Mouse (Mus musculus) 416B (cell line): Measurements from ENCODE around the gene Zfp69.

ENCODE experiments used
- DNase-seq: peaks from one replicate; pipeline ENCODE4 v3.0.0; 2011; ENCODE audit warnings: low read depth

Zfp69 gene

DNA sequence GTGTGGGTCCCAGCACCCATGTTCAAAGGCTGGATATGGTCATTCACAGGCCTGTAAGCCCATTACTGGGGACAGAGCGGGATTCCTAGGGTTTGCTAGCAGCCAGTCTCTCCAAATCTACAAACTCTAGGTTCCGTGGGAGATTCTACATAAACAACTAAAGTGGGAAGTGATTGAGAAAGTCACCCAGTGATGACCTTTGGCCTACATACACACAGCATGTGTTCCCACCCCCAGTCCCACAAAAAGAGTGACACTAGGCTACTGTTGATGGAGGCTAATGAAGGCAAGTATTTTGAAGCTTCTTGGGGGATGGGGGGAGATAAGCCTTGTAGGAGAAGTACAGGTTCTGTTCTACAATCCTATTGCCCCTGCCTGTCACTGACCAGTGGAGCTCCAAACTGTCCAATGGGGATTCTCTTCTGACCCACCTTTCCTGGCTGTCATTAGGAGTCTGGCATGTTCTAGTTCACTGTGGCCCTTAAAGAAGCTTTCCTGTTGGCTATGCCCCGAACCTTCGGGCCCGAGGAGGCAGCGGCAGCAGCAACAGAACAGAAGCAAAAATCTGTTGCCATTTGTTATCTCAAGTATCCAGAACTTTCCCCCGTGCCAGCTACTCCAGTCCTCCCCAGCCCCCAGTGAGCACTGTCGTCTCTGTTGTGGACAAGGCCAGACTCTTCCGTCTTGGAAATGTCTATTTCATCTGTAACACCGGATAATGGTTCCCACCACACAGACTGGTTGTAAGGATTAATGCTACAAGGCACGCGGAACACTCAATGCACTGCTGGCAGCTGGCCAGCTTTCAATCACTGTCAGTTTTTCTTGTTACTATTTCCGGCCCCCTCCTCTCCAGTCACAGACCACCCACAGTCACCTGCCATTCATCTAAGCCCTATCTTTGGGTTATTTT, 66.0 kb downstream of the Zfp69 start:
- no peak for DNase-seq

DNA sequence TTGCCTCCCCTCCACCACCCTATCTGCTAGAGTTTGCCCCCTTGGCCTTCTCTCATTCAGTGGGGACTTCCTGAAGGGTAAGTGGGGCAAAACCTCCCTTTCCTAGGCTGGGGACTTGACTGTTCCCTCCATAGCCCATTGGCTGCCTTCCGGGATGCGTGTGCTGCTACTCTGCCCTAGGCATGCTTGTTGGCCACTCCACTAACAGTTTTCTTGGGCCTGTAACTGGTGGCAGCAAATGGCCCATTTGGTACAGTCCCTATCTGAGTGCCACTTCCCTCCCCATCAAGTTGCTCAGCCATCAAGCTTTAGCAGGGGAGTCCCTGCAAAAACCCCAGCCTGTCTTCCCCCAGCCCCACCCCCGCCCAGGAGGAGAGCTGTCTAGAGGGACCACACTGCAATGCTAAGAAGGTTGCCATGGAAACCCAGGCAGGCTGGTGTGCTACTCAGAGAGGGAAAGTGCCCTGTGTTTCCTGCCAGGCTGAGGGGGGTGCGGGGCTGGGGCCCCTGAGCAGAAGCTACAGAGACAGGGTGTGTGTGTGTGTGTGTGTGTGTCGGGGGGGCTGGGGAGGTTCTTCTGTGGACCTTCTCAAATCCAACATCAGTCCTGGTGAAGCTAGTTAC, 69.4 kb downstream of the Zfp69 start:
- no peak for DNase-seq

DNA sequence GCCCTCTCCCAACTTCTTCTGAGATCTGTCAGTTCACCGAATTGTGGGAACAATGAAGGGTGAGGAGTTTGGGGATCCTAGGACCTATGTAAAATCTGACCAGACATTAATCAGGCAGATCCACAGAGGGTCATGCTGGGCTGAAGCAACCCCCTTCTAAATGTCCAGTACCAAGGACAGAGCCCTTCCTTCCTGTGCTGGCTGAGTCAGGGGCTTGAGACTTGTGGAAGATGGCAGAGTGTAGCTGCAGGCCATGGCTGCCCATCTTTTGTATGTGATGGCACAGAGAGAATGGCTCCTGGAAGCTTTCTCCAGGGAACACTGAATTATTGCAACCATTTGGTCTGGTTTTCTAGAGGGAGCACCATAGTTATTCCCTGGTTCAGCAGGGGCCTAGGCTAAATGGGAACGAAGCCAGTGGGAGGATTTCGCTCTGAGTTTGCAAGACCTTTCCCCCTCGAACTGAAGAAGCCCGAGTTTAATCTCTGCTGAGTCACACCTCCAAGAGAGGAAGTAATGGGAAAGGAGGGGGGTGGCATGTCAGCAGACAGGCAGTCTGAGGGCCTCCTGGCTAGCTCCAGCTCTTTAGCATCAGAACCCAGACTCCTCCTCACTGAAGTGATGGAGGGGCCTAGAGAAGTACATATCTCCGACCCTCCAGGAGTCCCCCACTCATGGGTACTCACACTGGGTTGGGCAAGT, 70.6 kb downstream of the Zfp69 start:
- DNase-seq = peak; percentile 36
